Mouse (Mus musculus) cerebellum, adult 18-20 months (tissue): ENCODE measurements at regions not wholly inside any gene's neighbourhood (a gene's known extent, or its start where the extent isn't known, plus 50 kb on each side); places are given as distances from the start of the nearest gene placed in this dataset.

Experiments
- DNase-seq, 2 experiments: peaks; one replicate each; pipeline ENCODE4 v3.0.0; 2021

DNA sequence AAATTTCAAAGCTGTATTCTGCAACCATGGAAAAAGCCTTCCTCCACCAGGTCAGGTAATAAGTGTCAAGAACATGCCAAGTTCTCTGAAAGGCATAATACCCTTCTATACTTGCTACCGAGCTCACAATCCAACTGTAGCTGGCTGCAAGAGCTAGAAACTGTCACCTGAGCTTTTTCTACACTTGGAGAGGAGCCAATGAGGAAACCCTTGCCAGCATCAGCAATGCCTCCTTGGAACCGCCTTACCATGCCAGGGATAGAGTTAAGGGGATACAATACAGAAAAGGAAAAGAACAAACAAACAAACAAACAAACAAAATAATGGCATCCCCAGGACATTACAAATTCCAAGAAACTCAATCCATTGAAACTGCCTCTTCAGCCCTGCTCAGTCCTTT is 62.5 kb upstream of the Ccn2 start:
- no peak for DNase-seq

DNA sequence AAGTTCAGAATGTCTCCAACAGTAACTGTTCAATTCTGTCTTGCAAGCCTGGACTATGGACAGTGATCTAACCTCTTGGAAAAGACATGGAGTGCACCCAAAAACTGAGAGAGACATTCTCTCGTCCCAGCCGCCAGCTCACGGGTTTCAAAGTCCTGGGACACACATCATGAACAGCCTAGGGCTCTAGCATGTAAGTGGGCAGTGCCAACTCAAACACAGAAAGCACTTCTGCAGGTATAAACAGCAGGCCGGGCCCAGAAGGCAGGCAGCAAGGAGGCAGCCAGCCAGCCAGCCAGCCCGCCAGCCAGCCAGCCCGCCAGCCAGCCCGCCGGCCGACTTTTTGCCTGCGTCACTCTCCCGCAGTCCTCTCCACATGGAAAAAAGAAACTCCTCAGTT is 60.3 kb upstream of the Ccn2 start:
- no peak for DNase-seq

DNA sequence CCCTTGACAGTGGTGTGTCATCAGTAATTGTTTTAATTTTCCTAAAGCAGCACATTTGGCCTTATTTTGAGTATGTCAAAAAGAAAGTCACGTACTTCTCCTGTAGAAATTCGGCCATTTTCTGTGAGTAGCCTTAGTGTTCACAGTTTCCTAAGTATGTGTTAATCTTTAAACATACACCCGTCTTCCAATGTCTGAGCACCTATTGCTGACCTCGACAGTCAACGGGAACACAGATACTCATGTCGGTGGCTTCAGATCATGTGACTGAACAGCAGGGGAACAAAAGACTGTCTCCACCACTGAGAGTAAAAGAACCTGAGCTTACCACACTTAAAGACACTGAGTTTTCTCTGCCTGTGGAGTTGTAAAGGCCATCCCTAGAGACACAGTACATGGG is 59.8 kb upstream of the Ccn2 start:
- no peak for DNase-seq

DNA sequence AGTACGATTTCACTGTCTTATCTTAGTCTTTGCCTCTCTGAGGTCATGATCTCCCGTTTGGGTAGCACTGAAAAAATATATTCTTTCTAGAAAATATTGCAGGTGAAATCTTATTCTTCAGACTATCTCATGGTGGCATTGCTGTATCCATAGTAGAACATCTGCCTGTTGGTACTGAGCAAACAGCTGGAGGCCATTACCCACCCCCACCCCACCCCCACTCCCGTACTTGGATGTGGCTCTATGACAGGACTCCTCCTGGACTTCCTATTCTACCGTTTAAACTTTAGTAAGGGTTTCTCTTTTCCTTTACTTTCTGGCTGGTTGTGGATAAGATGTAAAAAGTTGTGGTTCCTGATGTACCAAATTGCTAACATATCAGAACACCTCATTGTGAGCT is 53.3 kb upstream of the Ccn2 start:
- DNase-seq: no peak
